Mouse (Mus musculus) WW6 (cell line): ENCODE data around the gene Alyref2.
"Not testable (repeated sequence)": the region's sequence is repeated elsewhere in the genome, so short reads cannot be mapped to it uniquely, and the experiment has no call there.

Experiments used
- DNase-seq: peaks from one replicate; pipeline ENCODE4 v3.0.0-alpha.2; 2013; ENCODE audit warnings: low read depth, low spot score

Gene Alyref2

DNA sequence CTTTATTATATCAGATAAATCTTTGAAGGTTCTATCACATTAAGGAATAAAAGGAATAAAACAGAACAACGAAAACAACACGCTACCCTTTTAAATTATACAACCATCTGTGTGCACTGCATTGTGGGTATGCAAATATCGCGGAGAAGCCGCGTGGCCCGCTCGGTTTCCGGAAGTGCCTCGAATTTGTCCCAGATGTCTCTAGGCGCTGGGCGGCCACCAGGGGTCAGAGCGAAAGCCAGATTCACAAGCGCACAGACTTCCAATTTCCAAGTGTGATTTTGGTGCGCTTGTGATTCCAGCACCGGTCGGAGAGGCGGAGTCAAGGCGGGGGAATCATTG lies at the start of gene Alyref2:
Gene Alyref2 (plus strand): TSS at position 229 of the 342 bp plus-strand sequence.
- DNase-seq = peak; percentile 93

DNA sequence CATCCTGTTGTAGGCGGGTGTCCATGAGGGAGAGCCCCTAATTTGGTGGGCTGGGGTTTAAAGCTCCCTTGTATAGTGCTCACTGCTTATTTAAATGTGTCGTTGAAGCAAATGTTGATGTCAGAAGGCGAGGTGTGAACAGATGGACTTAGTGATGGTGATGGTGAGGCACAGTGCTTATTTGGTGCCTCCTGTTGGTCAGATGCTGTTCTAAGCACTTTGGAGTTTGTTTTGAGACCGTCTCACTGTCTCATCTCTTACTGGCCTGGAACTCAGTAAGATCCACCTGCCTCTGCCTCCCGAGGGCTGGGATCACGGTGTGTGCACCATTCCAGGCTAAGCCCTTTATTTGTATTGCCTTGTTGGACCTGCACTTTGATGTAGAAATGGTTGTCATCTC lies 48.4 kb upstream of the Alyref2 start:
- DNase-seq = no peak

DNA sequence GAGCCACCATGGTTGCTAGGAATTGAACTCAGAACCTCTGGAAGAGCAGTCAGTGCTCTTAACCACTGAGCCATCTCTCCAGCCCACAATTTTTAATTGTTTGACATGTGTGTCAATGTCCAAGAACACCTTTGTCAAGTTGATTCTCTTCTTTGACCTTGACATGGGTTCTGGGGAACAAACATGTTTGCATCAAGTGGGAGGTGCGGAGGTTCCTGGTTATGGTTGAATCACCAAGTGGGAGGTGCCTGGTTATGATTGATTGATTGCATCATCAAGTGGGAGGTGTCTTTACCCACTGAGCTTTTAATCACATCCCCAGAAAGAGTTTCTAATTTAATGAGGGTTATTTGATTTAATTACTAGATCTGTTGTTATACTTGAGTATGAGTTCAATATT lies 45.7 kb upstream of the Alyref2 start:
- no peak for DNase-seq

DNA sequence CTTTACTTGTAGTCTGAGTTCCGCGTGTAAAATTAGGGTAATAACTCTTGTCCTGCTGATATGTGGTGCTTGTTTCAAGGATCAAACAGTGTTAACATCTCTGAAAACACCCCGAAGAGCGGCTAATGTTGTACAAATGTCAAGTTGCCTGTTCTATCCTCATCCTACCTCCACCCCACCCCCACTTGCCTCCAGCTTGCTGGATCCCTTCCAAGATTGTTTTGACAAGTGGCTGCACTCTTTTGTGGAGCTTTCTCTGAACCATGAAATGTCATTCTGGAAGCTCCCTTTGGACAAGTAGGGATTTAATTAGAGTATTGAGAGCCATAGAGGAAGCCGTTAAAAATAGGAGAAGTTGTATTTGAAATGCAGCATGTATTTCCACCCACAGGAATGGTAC lies 43.5 kb upstream of the Alyref2 start:
- no peak for DNase-seq

DNA sequence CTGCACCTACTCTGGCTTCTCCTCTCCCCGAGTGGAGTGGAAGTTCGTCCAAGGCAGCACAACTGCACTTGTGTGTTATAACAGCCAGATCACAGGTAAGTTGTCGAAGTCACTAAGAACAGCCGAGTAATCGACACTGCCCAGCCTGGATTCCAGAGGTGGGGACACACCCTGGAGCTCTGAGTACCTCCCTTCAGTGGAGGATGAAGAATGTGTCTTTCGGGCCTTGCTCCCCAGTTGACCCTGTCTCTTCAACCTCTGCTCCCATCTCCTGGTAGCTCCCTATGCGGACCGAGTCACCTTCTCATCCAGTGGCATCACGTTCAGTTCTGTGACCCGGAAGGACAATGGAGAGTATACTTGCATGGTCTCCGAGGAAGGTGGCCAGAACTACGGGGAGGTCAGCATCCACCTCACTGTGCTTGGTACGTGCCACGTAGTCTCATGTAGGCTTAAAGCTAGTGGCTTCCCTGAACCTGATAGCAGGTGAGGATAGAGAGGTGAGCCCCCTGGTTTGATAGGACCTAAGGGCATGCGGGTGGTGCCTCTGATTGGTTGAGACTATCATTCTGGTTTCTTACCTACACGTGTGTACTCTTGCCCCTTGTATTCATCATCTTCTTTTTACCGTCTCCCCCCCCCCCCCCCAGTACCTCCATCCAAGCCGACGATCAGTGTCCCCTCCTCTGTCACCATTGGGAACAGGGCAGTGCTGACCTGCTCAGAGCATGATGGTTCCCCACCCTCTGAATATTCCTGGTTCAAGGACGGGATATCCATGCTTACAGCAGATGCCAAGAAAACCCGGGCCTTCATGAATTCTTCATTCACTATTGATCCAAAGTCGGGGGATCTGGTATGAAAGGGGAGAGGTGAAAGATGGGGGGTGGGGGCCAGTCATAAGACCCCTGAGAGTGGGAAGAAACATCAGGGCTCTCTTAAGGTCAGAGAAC lies 42.5 kb upstream of the Alyref2 start:
- no peak for DNase-seq

DNA sequence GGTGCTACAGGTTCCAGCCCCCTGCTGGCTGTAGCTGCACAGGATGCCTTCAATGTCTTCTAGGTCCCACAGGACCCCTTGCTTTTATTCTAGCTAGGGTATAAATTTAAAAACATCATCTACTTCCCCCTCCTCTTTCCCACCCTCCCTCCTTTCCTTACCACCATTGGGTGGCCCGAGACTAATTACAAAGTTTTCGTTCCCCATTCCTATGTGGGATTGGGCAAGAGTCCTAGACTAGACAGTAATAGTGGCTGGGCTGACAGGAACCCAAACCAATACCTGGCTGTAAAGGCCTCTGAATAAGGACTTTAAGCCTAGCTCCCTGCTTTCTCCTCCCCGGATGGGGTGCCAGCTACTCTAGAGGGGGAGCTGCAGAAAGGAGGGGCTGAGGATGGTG lies 40.1 kb upstream of the Alyref2 start:
- no peak for DNase-seq

DNA sequence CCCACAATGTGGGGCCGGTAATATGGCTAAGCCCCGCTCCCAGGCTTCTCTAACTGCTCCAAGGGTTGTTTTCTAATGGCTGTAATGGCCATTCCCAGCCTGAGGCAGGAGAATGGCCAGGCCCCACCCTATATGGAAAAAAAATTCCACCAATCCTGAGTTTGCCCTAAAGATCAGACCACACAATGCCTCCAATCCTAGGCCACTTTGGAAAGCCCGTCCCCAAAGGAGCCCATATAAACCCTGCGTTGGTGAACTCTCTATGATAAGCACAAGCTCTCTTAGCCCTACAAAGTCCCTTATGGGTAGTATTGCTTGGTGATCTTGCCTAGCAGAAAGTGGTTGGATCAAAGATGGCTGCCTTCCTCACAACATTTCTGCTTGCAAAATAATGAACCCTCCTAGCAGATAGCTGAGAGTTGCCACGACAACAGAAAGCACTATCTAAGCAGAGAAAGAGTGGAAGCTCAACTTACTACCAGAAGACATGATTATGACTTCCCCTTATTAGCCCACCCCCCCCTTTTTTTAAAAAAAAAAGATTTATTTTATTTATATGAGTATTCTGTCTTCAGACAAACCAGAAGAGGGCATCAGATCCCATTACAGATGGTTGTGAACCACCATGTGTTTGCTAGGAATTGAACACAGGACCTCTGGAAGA lies 37.4 kb upstream of the Alyref2 start:
- DNase-seq = no peak

DNA sequence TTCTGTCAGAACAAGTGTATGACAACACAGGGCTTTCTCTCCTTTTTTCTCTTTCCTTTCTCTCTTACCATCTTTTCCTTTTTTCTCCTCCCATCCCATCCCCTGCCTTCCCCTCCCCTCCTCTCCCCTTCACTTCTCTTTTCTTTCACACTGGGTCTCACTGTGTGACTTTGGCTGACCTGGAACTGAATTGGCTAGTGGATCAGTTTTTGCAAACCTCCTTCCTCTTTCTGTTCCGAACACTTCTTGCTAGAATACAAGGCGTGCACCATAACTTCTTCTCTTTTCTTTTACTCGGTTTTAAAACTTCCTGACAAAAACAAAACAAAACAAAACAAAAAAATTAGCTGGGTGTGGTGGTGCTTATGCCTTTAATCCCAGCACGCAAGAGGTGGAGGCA lies 36.7 kb upstream of the Alyref2 start:
- no peak for DNase-seq

DNA sequence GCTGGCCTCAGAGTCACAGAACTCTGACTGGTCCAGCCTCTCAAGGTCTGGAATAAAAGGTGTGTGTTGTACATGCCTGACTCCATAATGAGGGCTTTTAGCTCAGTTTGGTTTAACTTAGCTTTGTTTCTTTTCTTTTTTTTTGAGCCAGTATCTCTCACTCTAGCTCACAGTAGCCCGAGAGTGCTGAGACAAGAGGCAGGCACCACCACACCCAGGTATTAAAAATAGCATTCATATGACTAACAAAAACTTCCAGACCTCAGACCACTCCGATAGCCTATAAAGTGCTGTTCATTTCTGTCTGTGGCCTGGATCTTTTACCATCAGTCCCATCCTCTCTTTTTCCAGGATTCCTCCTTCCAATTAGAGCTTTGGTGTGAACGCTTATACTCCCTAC lies 33.6 kb upstream of the Alyref2 start:
- no peak for DNase-seq

DNA sequence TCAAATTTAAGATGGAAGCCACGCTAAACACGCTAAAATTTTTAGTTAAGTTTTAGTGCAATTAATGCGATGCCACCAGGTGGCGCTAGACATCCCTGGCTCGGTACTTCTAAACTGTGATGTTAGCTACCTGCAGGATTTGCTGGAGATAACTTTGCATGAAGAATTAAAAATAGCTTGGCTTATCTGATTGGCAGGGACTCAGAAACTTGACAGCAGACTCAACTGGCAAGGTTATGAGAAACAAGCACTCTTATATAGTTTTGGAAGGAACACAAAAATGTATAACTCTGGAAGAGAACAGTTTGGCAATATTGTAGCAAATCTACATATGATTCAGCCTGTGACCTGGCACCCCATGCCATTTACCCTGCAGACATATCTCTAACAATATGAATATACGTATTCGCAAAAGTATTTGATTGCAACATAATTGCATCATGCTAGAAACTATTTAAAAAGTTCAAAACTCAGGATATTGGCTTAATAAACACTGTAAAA lies 32.9 kb upstream of the Alyref2 start:
- no peak for DNase-seq

DNA sequence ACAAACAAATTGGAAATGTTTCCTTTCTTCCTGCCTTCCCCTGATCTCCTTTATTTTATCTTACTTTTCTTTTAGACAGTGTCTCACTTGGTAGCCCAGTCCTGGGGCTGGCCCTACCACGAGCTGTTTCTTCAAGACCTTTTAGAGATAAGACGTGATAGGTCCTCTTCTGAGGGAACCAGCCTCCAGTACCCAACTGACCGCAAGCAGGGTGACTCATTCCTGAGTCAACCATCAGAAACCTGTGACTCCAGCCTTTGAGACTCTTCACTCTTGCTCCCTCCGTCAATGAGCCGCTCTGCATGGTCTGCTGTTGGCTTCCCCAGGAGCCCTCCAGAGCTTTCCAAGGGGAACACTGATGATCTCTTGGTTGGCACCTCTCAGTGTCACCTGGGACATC lies 32.4 kb upstream of the Alyref2 start:
- no peak for DNase-seq

DNA sequence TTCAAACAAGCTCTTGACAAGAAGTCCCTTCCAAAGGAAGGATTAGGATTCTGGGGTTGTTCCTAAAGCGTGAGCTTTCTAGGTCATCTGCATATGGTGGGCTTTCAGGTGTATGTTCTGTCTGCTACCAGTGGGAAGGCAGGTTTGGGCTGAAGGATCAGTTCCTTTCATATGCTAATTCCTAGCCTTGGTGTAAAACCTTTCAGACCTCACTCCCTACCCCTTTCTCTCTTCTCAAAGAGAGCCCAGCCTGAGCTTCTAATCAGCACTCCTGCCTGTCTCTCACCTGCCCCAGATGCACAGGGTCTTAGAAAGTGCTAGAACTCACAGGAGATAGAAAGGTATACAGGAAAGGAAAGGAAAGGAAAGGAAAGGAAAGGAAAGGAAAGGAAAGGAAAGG lies 31.8 kb upstream of the Alyref2 start:
- DNase-seq = no peak

DNA sequence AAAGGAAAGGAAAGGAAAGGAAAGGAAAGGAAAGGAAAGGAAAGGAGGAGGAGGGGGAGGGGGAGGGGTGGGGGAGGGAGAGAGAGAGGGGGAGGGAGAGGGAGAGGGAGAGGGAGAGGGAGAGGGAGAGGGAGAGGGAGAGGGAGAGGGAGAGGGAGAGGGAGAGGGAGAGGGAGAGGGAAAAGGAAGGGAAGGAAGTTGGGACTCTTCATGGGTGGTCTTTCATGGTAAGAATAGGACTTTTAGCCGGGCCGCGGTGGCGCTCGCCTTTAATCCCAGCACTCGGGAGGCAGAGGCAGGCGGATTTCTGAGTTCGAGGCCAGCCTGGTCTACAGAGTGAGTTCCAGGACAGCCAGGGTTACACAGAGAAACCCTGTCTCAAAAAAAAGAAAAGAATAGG lies 31.3 kb upstream of the Alyref2 start:
- not testable (repeated sequence) for DNase-seq

DNA sequence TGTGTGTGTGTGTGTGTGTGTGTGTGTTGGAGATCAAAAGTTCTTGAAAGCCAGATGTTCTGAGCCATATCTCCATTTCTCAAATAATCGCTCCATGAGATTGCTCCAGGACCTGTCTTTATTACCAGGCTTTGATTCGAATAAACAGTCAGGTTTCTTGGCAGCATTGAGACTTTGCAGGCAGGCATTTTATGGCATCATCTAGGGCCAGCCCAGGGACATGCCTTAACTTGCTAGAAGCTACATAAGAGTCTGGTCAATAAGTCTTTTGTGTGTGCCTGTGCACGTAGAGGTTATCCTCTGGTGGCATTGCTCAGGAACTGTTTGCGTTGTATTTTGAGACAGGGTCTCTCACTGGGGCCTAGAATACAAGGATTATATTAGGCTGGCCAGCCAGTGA lies 29.8 kb upstream of the Alyref2 start:
- no peak for DNase-seq

DNA sequence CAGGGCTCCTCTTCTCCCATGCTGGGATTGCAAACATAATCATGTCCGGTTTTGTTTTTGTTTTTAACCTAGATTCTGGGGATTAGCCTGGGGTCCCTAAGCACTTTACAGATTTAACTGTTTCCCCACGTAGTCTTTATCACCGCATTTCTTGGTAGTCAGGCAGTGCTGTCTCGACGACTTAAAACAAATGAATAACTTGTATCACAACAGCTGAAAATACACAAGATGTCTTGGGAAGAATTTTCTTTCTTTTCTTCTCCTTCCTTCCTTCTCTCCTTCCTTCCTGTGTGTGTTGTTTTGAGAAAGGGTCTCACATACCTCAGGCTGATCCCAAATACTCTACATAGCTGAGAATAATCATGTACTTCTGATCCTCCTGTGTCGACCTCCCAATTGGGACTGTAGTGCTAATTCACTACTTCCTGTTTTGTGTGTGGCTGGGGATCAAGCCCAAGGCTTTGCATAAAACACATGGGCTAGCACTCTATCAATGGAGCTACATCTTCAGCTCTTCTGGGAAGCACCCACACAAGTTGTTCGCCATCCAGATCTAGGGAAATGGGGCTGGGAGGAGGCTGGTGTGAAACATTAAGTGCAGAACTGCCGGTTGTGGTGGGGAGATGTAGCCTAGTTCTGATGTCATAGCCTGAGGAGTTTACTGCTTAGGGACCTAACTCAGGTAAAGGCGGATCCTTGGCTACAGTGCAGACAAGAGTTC lies 29.2 kb upstream of the Alyref2 start:
- DNase-seq = no peak

DNA sequence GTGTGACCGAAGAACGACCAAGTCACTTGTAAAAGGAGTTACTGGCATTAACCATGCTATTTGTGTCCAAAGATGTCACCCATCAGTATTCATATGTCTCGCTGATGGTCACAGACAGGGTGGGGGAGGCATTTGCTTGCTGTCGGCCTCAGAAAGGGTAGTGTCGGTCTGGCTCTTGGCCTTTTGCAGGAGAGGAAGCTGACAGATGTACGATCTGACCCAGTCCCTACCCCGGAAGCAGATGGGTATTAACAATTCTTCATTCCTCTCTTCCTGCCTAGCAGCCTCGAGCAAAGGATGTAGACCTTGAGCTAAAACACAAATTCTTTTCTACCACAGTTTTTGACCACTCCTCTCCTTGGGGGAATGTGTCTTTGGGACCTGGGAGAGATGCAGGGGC lies 26.2 kb upstream of the Alyref2 start:
- no peak for DNase-seq

DNA sequence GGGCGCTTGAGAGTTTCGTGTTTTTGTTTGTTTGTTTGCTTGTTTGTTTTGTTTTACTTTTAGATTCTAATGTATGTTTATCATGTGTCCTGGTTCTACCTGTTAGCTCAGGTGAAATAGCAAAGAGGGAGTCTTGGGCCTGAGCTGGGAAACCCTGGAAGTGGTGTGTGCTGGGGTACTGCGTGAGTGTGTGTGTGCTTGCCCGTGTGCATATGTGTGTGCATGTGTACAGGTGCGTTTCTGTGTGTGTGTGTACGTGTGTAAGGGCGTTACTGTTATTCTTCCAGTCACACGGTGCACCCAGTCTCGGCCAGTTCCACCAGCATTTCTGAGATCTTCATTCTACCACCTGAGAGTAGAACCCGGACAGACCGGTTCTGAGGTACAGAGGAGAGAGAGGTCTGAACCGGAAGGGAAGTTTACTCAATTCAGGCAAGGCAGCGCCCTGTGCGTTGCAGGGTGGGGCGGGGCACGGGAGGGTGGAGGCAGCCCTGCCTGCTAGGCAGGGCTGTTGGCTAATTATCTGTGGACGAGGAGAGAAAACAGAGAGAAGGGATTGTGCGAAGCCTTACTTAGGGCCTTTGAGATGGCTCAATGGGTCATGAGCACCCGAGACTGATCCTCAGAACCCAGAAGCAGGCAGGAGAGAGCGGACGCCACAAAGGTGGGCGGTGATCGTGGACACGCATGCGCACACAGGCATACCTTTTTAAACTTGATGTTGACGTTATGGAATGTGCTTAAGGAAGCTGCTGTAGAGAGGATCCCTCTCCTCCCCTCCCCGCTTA lies 25.3 kb upstream of the Alyref2 start:
- DNase-seq = no peak

DNA sequence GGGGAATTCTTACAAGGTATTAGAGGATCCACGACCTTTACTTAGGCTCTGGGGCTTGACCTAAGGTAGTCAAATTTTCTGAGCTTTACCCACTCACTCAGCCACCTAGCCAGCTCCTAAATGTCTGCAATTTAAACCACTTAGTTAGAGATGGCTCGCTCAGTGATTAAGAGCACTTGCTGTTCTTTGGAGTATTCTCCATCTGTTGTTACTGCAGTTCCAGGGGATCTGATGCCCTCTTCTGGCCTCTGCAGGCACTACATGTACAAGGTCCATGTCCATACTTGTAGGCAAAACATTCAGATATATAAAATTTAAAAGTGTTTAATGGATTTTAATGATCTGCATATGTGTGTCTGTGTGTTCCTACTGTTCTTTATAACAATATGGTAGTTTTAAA lies 24.3 kb upstream of the Alyref2 start:
- no peak for DNase-seq

DNA sequence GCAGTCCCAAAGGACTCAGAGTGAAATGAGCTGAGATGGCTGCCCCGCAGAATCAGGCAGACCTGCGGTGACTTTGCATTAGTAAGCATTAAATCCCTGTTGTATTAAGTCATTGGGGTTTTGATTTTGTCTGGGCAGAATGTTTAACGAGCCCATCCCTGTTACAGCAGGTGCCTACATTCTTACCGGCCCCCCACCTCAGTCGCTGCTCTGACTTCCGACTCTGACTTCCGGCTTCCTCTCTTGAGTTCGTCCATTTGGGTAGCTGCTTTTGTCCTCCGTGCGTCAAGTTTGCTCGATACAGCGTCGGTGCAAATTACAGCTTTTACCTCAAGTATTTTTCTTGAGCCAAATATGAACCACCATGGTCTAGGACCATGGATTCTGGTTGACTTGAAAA lies 9.0 kb upstream of the Alyref2 start:
- no peak for DNase-seq

DNA sequence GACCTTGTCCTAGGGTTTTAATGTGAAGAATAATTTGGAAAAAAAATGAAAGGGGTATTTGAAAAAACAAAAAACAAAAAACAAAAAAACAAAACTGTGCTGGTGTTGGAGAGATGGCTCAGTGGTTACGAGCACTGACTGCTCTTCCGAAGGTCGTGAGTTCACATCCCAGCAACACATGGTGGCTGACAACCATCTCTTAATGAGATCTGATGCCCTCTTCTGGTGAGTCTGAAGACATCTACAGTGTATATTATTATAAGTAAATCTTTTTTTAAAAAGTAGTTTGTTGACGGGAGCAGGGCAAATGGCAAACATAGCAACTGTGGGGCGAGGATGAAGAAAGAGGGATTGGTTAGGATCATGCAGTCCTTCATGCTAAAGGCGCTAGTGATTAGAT lies 7.9 kb upstream of the Alyref2 start:
- no peak for DNase-seq

DNA sequence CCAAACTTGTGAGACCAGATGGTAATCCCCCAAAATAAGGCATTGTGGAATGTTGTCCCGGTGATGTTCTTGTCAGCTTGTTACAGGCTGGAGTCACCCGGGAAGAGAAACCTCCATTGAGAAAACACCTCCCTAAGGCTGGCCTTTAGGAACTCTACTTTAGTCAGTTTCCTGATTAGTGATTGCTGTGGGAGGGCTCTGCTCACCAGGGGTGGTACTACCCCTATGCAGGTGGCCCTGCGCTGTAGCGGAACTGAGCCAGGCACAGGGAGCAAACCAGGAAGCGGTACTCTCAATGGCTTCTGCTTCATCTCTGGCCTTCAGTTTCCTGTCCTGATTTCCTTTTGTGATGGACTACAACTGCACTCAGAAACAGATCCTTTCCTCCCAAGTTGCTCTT lies 3.4 kb upstream of the Alyref2 start:
- no peak for DNase-seq
